Mouse (Mus musculus): ENCODE measurements around the gene Mgat1.

GRCm38 (mm10) chr11:49235459-49236207 lies 8.4 kb upstream of the Mgat1 start:
- TF ChIP-seq POLR2A (IDR thresholded peaks at IDR 0.05; ENCODE audit: insufficient read depth, low read depth, low read length) (no peak), CTCF (IDR thresholded peaks at IDR 0.05) (no peak), EP300 (IDR thresholded peaks at IDR 0.05; ENCODE audit: insufficient read depth, low read depth, low read length) (no peak)
